Mouse (Mus musculus): ENCODE data around the gene D430042O09Rik. TPM values are rescaled to one million over a fixed set of nuclear protein-coding genes. Genes with fewer than 3 reads are reported as not detected.

The D430042O09Rik gene
- polyA plus RNA-seq, 1 experiment: 18.4 TPM

- no peak for TF ChIP-seq POLR2A (IDR thresholded peaks at IDR 0.05; ENCODE audit: borderline replicate concordance, extremely low read depth, insufficient read depth, insufficient read length, poor library complexity, severe bottlenecking)
- TF ChIP-seq CTCF (IDR thresholded peaks at IDR 0.05; ENCODE audit: borderline replicate concordance, extremely low read depth, insufficient read depth, insufficient read length): peak; percentile 20; the same call in 1 of the 2 replicates
- DNase-seq (ENCODE audit: low read depth): peak; percentile 46
Observed at GRCm38 (mm10) chr7:125820233-125820632, 112.5 kb downstream of the D430042O09Rik start.

DNA sequence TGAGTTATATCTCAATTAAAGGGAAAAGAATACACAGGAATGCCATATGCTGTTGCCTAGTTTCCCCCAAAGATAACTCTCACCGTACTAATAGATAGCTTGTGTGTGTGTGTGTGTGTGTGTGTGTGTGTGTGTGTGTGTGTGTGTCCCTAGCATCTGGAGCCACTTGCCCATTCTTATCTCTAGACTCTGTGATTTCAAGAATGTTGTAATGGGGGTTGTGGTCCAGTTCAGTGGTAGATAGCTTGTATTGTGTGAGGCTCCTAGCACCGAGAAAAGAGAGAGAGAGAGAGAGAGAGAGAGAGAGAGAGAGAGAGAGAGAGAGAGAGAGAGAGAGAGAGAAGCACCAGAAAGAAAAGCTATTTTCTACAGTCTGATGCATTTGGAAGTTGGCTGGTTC lies 118.7 kb downstream of the D430042O09Rik start:
- TF ChIP-seq POLR2A (IDR thresholded peaks at IDR 0.05; ENCODE audit: borderline replicate concordance, extremely low read depth, insufficient read depth, insufficient read length, poor library complexity, severe bottlenecking) (no peak), CTCF (IDR thresholded peaks at IDR 0.05; ENCODE audit: borderline replicate concordance, extremely low read depth, insufficient read depth, insufficient read length) (no peak)
- DNase-seq (ENCODE audit: low read depth): no peak

DNA sequence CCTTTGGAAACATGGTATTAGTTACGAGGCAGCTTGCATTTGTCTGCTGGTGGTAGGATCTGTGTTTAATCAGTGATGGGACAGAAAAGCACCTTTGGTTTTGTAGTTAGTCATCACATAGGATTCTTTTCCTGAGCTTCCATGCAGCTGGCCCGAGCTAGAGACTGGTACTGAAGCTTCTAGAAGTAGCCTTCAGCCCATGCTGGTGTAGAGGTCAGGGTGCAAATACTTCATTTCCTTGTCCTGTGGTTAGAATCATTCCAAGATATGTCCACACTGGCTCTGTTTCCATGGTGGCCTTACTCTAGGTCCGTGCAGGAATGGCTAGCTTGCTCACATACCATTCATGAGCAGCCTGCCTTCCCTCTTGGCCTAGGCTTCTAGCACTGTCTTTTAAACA lies 119.2 kb downstream of the D430042O09Rik start:
- TF ChIP-seq CTCF (IDR thresholded peaks at IDR 0.05; ENCODE audit: borderline replicate concordance, extremely low read depth, insufficient read depth, insufficient read length) (no peak), POLR2A (IDR thresholded peaks at IDR 0.05; ENCODE audit: borderline replicate concordance, extremely low read depth, insufficient read depth, insufficient read length, poor library complexity, severe bottlenecking) (no peak)

DNA sequence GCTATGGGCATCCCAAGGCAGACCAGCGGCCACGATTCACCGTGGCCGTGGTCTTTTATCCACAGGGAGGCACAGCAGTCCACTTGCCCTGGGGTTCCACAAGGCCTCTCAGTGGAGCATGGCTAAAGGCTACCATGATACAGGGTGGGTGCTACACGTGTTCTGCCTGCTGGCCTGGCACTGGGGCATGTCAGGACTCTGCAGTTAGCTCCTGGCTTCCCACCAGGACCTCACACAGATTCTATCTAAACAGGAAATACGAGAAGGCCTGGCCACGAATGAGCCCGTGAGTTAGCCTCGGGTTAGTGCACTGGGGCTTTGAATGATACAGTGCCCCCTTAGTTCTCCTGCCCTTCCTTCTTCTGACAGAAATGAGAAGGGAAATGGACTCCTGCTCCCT lies 119.7 kb downstream of the D430042O09Rik start:
- TF ChIP-seq CTCF (IDR thresholded peaks at IDR 0.05; ENCODE audit: borderline replicate concordance, extremely low read depth, insufficient read depth, insufficient read length): no peak
- no peak for TF ChIP-seq POLR2A (IDR thresholded peaks at IDR 0.05; ENCODE audit: borderline replicate concordance, extremely low read depth, insufficient read depth, insufficient read length, poor library complexity, severe bottlenecking)
- peak; percentile 25 for DNase-seq (ENCODE audit: low read depth)

More for the DNA sequence above, 119.2 kb downstream of the D430042O09Rik start:
- DNase-seq (ENCODE audit: low read depth): no peak

DNA sequence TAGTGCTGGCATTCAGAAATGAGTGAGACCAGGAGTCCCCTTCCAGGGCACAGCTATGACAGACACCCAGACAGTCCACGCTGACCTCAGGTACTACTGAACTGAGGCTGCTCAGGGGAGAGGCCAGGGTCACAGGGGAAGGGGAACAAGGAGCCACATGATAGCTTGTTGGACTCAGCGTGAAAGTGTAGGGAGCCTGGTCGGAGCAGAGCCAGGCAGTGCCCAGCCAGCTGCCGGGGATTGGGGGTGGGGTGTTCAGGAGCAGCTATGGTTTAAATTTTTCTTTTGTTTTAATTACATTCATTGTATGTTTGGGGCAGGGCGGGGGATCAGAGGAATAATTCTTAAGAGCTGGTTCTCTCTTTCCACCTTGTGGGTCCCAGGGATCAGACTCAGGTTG lies 120.9 kb downstream of the D430042O09Rik start:
- TF ChIP-seq POLR2A (IDR thresholded peaks at IDR 0.05; ENCODE audit: borderline replicate concordance, extremely low read depth, insufficient read depth, insufficient read length, poor library complexity, severe bottlenecking) (no peak), CTCF (IDR thresholded peaks at IDR 0.05; ENCODE audit: borderline replicate concordance, extremely low read depth, insufficient read depth, insufficient read length) (no peak)
- peak; percentile 37 for DNase-seq (ENCODE audit: low read depth)

- TF ChIP-seq POLR2A (IDR thresholded peaks at IDR 0.05; ENCODE audit: borderline replicate concordance, extremely low read depth, insufficient read depth, insufficient read length, poor library complexity, severe bottlenecking): no peak
- TF ChIP-seq CTCF (IDR thresholded peaks at IDR 0.05; ENCODE audit: borderline replicate concordance, extremely low read depth, insufficient read depth, insufficient read length): no peak
- DNase-seq (ENCODE audit: low read depth): peak; percentile 94
Observed at GRCm38 (mm10) chr7:125829121-125829666, 121.5 kb downstream of the D430042O09Rik start.

GRCm38 (mm10) chr7:125832767-125833166 lies 125.1 kb downstream of the D430042O09Rik start:
- no peak for DNase-seq (ENCODE audit: low read depth)
- TF ChIP-seq CTCF (IDR thresholded peaks at IDR 0.05; ENCODE audit: borderline replicate concordance, extremely low read depth, insufficient read depth, insufficient read length) (no peak), POLR2A (IDR thresholded peaks at IDR 0.05; ENCODE audit: borderline replicate concordance, extremely low read depth, insufficient read depth, insufficient read length, poor library complexity, severe bottlenecking) (no peak)

DNA sequence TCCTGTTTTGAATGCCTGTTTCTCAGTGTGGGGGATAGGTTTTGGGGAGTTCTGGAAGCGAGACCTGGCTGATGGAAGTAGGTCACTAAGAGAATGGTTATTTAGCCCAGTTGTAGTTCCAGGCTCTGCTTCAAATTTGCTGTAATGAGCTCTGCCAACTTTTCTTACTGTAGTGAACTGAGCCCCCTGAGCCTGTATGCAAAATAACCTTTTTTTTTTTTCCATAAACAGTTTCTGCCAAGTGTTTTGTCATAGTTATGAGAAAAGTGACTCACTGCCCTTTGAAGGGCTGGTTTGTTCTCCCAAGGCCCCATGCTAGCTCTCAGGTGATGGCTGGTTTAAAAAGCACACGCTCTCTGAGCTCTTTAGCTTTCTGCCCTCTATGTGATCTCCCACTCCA lies 125.8 kb downstream of the D430042O09Rik start:
- TF ChIP-seq CTCF (IDR thresholded peaks at IDR 0.05; ENCODE audit: borderline replicate concordance, extremely low read depth, insufficient read depth, insufficient read length) (no peak), POLR2A (IDR thresholded peaks at IDR 0.05; ENCODE audit: borderline replicate concordance, extremely low read depth, insufficient read depth, insufficient read length, poor library complexity, severe bottlenecking) (no peak)
- no peak for DNase-seq (ENCODE audit: low read depth)

DNA sequence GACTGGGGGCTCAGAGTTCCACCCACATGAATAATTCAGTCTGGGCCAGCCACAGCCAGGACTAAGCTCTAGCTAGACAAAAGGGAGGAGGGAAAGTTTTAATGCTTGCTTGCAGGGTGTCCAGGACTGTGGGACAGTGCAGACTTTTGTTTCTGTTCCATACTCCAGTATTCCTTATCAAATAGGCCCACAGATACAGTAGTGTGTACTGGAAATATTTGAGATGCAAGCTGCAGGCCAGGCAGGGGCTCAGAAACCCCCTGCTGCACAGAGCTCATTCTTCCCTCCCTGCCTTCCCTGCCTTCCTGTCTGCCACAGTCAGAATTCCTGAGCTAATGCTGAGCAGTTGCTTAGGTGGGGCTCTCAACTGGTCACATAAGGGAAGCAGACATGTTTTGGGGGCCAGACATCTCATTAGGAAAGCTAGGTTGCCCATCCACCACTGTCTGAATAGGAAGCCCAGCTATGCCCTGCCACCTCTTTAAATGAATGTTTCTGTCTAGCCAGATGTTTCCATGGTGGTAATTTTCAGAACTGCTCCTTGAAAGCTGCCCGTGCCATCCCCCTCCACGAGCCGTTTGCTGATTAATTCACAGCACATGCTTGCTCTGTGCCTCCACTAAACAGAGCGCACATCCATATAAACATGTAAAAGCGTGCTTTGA lies 130.5 kb downstream of the D430042O09Rik start:
- peak; percentile 73 for DNase-seq (ENCODE audit: low read depth)
- TF ChIP-seq POLR2A (IDR thresholded peaks at IDR 0.05; ENCODE audit: borderline replicate concordance, extremely low read depth, insufficient read depth, insufficient read length, poor library complexity, severe bottlenecking): no peak
- no peak for TF ChIP-seq CTCF (IDR thresholded peaks at IDR 0.05; ENCODE audit: borderline replicate concordance, extremely low read depth, insufficient read depth, insufficient read length)

DNA sequence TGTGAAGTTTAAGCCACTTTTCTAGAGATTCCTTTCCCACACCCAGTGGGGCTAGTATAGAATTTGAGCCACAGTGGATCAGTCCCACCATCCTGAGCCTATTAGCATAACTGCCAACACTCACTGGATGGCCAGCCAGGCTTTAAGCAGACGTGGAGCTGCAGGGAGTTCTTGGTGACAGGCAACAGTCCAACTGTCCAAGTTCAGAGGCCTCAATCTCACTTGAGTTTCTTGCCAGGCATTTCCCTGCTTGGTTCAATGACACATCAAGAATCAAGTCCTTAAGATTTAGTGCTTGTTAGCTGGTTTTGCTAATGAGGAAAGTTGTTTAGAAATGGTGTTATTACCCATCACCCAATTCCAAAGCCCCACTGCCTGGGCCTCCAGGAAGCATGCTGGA lies 137.9 kb downstream of the D430042O09Rik start:
- TF ChIP-seq POLR2A (IDR thresholded peaks at IDR 0.05; ENCODE audit: borderline replicate concordance, extremely low read depth, insufficient read depth, insufficient read length, poor library complexity, severe bottlenecking): no peak
- no peak for TF ChIP-seq CTCF (IDR thresholded peaks at IDR 0.05; ENCODE audit: borderline replicate concordance, extremely low read depth, insufficient read depth, insufficient read length)
- peak; percentile 37 for DNase-seq (ENCODE audit: low read depth)

DNA sequence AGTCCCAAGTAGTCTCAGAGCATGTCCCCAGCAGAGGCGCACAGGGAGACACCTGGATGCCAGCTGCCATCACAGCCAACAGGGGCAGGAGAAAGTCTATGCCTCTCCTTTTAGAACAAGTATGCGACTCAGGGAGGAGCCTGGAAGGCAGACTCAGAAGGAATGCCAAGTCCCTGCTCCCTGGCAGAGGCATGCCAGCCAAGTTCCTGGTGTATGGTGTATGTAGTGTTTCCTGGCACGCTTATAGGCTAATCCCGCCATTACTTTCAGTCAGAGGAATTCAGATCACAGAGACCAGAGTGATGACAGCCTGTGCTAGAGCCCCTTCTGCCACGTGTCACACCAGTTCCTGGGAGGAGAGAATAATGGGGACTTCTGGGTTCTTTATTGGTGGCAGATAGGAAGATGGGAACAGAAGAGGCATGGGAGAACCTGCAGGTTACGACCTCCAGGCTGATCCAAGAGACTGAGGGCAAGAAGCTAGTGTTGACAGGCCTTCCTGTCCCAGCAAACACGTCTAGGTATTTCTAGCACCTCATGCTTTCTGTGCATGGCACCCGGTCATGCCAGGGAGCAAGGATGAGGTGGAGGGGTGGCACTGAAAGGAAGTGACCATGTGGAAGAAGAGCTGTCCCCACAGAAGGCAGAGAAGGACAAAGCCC lies 139.3 kb downstream of the D430042O09Rik start:
- no peak for TF ChIP-seq POLR2A (IDR thresholded peaks at IDR 0.05; ENCODE audit: borderline replicate concordance, extremely low read depth, insufficient read depth, insufficient read length, poor library complexity, severe bottlenecking)
- no peak for TF ChIP-seq CTCF (IDR thresholded peaks at IDR 0.05; ENCODE audit: borderline replicate concordance, extremely low read depth, insufficient read depth, insufficient read length)
- peak; percentile 90 for DNase-seq (ENCODE audit: low read depth)

All from brain, embryonic 14.5 days (tissue).